Mouse (Mus musculus) lung, postnatal 0 days (tissue): ENCODE data around the gene D130043K22Rik.
"Not testable (repeated sequence)": the region's sequence is repeated elsewhere in the genome, so short reads cannot be mapped to it uniquely, and the experiment has no call there.

Experiments used
- CTCF ChIP-seq: IDR thresholded peaks from 2 replicates; pipeline ENCODE4 v1.5.1; 2016; ENCODE audit warnings: antibody characterized with exemption, mild to moderate bottlenecking
- EP300 ChIP-seq: IDR thresholded peaks from 2 replicates; pipeline ENCODE4 v1.6.1; 2016; ENCODE audit warnings: antibody characterized with exemption, mild to moderate bottlenecking, control low read depth

DNA sequence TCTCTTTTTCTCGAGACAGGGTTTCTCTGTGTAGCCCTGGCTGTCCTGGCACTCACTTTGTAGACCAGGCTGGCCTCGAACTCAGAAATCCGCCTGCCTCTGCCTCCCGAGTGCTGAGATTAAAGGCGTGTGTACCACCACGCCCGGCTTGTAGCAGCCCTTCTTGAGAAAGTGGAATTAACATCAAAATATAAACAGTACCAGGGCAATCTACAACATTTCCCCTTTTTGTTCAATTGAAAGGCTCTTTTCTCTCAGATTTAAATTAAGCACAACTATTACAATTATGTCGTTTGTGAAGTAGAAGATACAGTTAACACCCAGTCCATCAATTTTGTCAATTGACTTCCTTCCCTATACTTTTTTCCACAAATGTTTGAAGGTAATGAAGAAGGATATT, 7.2 kb upstream of the D130043K22Rik start:
- not testable (repeated sequence) for TF ChIP-seq CTCF, EP300
